Mouse (Mus musculus): ENCODE results near the gene Myl4. TPM values are rescaled to one million over a fixed set of nuclear protein-coding genes. Genes with fewer than 3 reads are reported as not detected.
A peak's percentile ranks its signal among the peaks of the same experiment; 100 is the strongest.

Myl4 gene
- polyA plus RNA-seq, 1 experiment from 2014 or later = 1.2 TPM

GRCm38 (mm10) chr11:104588513-104588912 is 38.0 kb downstream of the Myl4 start:
- Histone ChIP-seq H3K27me3 (no peaks in the 10 kb centered on the region), H3K4me1 (no peaks in the 10 kb centered on the region), H3K9ac (no peak overlapping the region), H3K27ac (no peak overlapping the region), H3K4me3 (no peak overlapping the region), H3K9me3 (replicated peaks) (peaks cover 17% of the 10 kb centered on the region), H3K36me3 (ENCODE audit: poor library complexity, severe bottlenecking) (no peaks in the 10 kb centered on the region), H3K4me2 (no peak overlapping the region)
- ATAC-seq = no peak
- WGBS = 89% methylated on average over 2 of the region's 2 CpGs

DNA sequence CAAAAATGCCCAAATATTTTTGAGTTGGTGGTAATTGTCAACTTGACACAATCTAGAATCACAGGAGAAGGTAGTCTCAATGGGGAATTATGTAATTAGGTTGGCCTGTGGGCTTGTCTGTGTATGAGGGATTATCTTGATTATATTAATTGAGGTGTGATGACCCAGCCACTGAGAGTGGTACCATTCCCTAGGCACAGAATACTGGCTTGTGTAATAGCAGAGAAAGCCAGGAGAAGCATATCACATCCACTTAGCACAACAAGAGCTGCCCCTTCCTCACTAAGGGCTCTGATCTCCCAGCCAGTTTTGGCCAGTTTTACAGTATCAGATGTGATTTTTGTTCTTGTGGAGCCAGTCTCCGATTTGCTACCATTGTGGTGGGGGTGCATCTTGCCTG is 39.1 kb downstream of the Myl4 start:
- Histone ChIP-seq H3K27me3 (no peaks in the 10 kb centered on the region), H3K4me2 (no peak overlapping the region), H3K27ac (no peak overlapping the region), H3K9me3 (replicated peaks) (peaks cover 17% of the 10 kb centered on the region), H3K9ac (no peak overlapping the region), H3K4me1 (no peaks in the 10 kb centered on the region), H3K36me3 (ENCODE audit: poor library complexity, severe bottlenecking) (no peaks in the 10 kb centered on the region), H3K4me3 (no peak overlapping the region)
- no peak for ATAC-seq
- 81% methylated on average over 1 of the region's 1 CpGs for WGBS

DNA sequence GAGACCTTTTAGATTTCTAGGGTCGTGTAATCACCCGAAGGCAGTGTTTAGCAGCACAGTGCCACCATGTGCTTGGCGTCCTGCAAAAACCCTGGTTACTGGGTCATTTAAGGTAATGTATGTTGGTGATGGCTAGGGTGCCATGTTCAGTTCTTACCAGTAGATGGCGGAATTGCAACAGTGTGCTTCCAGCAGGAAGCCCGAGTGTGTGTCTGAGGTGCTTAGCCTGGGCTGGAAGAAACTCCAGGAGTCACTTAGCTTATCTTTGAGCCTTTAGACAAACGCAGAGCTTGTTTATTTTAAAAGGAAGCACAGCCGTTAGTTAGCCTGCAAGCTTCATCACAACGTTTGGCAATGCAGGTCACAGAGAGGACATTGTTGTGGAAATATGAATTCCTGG is 39.7 kb downstream of the Myl4 start:
- Histone ChIP-seq H3K27me3 (no peaks in the 10 kb centered on the region), H3K27ac (no peak overlapping the region), H3K4me1 (no peaks in the 10 kb centered on the region), H3K9me3 (replicated peaks) (peaks cover 17% of the 10 kb centered on the region), H3K4me2 (no peak overlapping the region), H3K9ac (no peak overlapping the region), H3K4me3 (no peak overlapping the region), H3K36me3 (ENCODE audit: poor library complexity, severe bottlenecking) (no peaks in the 10 kb centered on the region)
- peak; percentile 50; the same call in 1 of the 2 replicates for ATAC-seq
- WGBS = 4% methylated on average over 8 of the region's 8 CpGs

- Histone ChIP-seq H3K4me3 (no peak overlapping the region), H3K4me2 (no peak overlapping the region), H3K27me3 (no peaks in the 10 kb centered on the region), H3K9ac (no peak overlapping the region), H3K9me3 (replicated peaks) (peaks cover 17% of the 10 kb centered on the region), H3K36me3 (ENCODE audit: poor library complexity, severe bottlenecking) (no peaks in the 10 kb centered on the region), H3K27ac (no peak overlapping the region), H3K4me1 (no peaks in the 10 kb centered on the region)
- WGBS = 81% methylated on average over 13 of the region's 13 CpGs
- ATAC-seq = no peak
Observed at GRCm38 (mm10) chr11:104592066-104592835, 41.8 kb downstream of the Myl4 start.

DNA sequence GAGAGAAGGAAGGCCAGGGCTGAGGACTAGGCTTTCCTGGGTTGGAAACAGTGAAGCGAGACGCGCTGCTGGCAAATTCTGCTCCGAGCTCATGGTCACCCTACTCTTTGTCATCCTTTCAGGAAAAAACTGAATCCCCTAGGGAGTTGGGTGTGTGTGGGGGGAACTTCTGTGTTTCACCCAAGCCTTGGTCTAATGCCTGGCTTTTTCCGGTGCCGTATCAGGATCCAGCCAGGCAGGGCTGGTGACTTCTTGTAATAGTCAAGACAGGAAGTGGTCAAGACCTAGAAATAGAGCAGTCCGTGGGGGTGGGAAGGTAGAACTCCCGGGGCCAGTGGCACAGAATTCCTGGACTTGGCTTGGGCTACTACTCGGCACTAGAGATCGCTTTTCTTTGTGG is 45.9 kb downstream of the Myl4 start:
- WGBS = 86% methylated on average over 10 of the region's 10 CpGs
- Histone ChIP-seq H3K9me3 (replicated peaks) (no peaks in the 10 kb centered on the region), H3K4me1 (no peaks in the 10 kb centered on the region)

DNA sequence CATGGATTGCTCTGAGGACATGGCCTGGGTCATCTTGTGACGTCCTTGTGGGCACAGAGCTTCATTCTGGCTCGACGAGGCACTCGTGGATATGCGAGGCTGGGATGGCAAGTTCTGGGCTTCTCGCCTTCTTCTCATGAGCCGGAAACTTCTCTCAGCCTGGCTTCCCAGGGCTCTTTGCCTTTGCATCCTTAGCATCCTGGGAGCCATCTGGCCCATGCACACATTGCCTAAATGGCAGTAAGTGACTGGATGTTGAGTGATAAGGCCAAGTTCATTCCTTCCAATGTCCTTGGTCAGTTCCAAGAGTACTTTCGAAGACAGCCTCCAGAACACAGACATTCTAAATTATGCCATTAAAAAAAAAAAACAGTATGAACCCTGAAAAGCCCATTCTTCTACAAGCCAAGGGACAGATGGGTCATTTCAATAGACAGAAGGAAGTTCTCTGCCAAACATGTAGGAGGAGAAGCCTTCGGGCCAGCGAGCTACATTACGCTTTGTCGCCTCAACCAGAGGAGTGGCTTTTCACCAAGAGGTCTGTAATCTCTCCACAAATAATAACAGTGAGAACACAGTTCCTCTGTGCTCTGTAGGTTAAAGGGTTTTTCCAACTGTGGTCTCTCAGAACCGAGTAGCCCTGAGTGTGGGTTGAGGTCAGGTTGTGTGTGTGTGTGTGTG is 48.9 kb downstream of the Myl4 start:
- Histone ChIP-seq H3K27ac (no peak overlapping the region), H3K4me1 (no peaks in the 10 kb centered on the region), H3K36me3 (ENCODE audit: poor library complexity, severe bottlenecking) (no peaks in the 10 kb centered on the region), H3K4me2 (no peak overlapping the region), H3K9ac (no peak overlapping the region), H3K4me3 (no peak overlapping the region), H3K27me3 (no peaks in the 10 kb centered on the region), H3K9me3 (replicated peaks) (no peaks in the 10 kb centered on the region)
- 85% methylated on average over 13 of the region's 13 CpGs for WGBS
- ATAC-seq = no peak

More for the DNA sequence above, 45.9 kb downstream of the Myl4 start:
- Histone ChIP-seq H3K36me3 (ENCODE audit: poor library complexity, severe bottlenecking) (no peaks in the 10 kb centered on the region), H3K27ac (no peak overlapping the region), H3K9ac (no peak overlapping the region), H3K27me3 (no peaks in the 10 kb centered on the region), H3K4me2 (no peak overlapping the region), H3K4me3 (no peak overlapping the region)
- no peak for ATAC-seq

- no peaks in the 10 kb centered on the region for H3K36me3 ChIP-seq (ENCODE audit: poor library complexity, severe bottlenecking)
- 59% methylated on average over 4 of the region's 4 CpGs for whole genome bisulfite sequencing
- no peak overlapping the region for H3K27ac ChIP-seq
- no peak overlapping the region for H3K9ac ChIP-seq
- no peak overlapping the region for H3K4me3 ChIP-seq
- H3K4me1 ChIP-seq = no peaks in the 10 kb centered on the region
- 0 out of 2 replicates have a peak, but pooled peaks cover under 1% of the 10 kb centered on the region for H3K27me3 ChIP-seq
- ATAC-seq = no peak
- H3K9me3 ChIP-seq (replicated peaks) = no peaks in the 10 kb centered on the region
- H3K4me2 ChIP-seq = no peak overlapping the region
Observed at GRCm38 (mm10) chr11:104600675-104601074, 50.2 kb downstream of the Myl4 start.

DNA sequence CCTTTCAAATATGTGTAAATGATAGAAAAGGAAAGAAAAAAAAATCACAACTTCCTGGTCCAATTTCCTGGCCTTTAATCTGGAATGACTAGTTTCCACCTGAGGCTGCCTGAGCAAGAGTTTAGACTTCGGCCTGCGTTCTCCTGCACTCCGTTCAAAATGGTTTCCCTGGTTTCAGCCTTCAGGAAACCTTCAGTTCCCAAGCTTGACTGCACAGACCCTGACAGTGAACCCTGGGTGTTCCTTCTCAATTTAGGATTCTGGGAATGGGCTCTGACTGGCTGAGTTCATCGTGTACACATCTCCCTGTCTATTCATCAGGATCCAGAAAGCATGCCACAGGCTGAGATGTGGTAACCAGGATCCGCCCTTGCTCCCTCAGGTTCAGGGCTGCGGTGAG is 53.7 kb downstream of the Myl4 start:
- Histone ChIP-seq H3K4me1 (peaks cover 11% of the 10 kb centered on the region), H3K9me3 (replicated peaks) (no peaks in the 10 kb centered on the region), H3K9ac (no peak overlapping the region), H3K4me3 (no peak overlapping the region), H3K36me3 (ENCODE audit: poor library complexity, severe bottlenecking) (no peaks in the 10 kb centered on the region), H3K27me3 (peaks cover 26% of the 10 kb centered on the region), H3K27ac (no peak overlapping the region), H3K4me2 (no peak overlapping the region)
- 50% methylated on average over 6 of the region's 6 CpGs for WGBS
- no peak for ATAC-seq

GRCm38 (mm10) chr11:104607491-104608245 is 57.2 kb downstream of the Myl4 start, which contains the start of gene Itgb3:
Gene Itgb3, plus strand, starts transcription at chr11:104608000.
- no peaks in the 10 kb centered on the region for H3K36me3 ChIP-seq (ENCODE audit: poor library complexity, severe bottlenecking)
- ATAC-seq = peak; percentile 87
- H3K9ac ChIP-seq = peak within 1 kb of the TSS; percentile 60
- H3K4me3 ChIP-seq = peak within 1 kb of the TSS; percentile 56
- WGBS = 1% methylated on average over 44 of the region's 51 CpGs
- H3K9me3 ChIP-seq (replicated peaks) = no peaks in the 10 kb centered on the region
- H3K4me2 ChIP-seq = peak within 1 kb of the TSS; percentile 91
- H3K27ac ChIP-seq = no peak within 1 kb of the TSS
- H3K27me3 ChIP-seq = peaks cover 43% of the 10 kb centered on the region
- peaks cover 11% of the 10 kb centered on the region for H3K4me1 ChIP-seq

- Histone ChIP-seq H3K4me3 (peak overlapping the region; percentile 56), H3K9me3 (replicated peaks) (no peaks in the 10 kb centered on the region), H3K4me2 (peak overlapping the region; percentile 91), H3K9ac (peak overlapping the region; percentile 60), H3K36me3 (ENCODE audit: poor library complexity, severe bottlenecking) (no peaks in the 10 kb centered on the region), H3K27me3 (peaks cover 43% of the 10 kb centered on the region), H3K4me1 (peaks cover 11% of the 10 kb centered on the region), H3K27ac (no peak overlapping the region)
- ATAC-seq = peak; percentile 48
- 2% methylated on average over 23 of the region's 23 CpGs for WGBS
Observed at GRCm38 (mm10) chr11:104608249-104608920, 57.9 kb downstream of the Myl4 start.

GRCm38 (mm10) chr11:104609033-104609684 is 58.7 kb downstream of the Myl4 start:
- 67% methylated on average over 6 of the region's 6 CpGs for WGBS
- Histone ChIP-seq H3K36me3 (ENCODE audit: poor library complexity, severe bottlenecking) (no peaks in the 10 kb centered on the region), H3K27me3 (peaks cover 43% of the 10 kb centered on the region), H3K4me3 (no peak overlapping the region), H3K9ac (no peak overlapping the region), H3K4me1 (peaks cover 11% of the 10 kb centered on the region), H3K9me3 (replicated peaks) (no peaks in the 10 kb centered on the region), H3K4me2 (no peak overlapping the region), H3K27ac (no peak overlapping the region)
- ATAC-seq = no peak
